Mouse (Mus musculus): ENCODE data around the gene Gm45785.
A peak's percentile ranks its signal among the peaks of the same experiment; 100 is the strongest.

Gene Gm45785

GRCm38 (mm10) chr7:140857550-140858505 is 1.7 kb upstream of the Gm45785 start, which contains the start of gene Bet1l:
TSS of gene Bet1l (minus strand) at chr7:140857577.
- no peak for DNase-seq

- DNase-seq: peak; percentile 91
These were observed 836 bp upstream of the Gm45785 start, which contains the start of gene Ric8a for GRCm38 (mm10) chr7:140856785-140857549. TSS of gene Ric8a (plus strand) at chr7:140856957.

- no peak for DNase-seq
These were observed 950 bp downstream of the Gm45785 start for GRCm38 (mm10) chr7:140855181-140855580.

GRCm38 (mm10) chr7:140854483-140854882 is 1.6 kb downstream of the Gm45785 start:
- DNase-seq: no peak

GRCm38 (mm10) chr7:140853386-140853785 is 2.7 kb downstream of the Gm45785 start:
- no peak for DNase-seq

GRCm38 (mm10) chr7:140851916-140852315 is 4.2 kb downstream of the Gm45785 start:
- no peak for DNase-seq

GRCm38 (mm10) chr7:140848591-140848990 is 7.5 kb downstream of the Gm45785 start:
- no peak for DNase-seq

- peak; percentile 46 for DNase-seq
These were observed 8.2 kb downstream of the Gm45785 start, which contains the start of gene Odf3 for GRCm38 (mm10) chr7:140847755-140848580. TSS of gene Odf3 (plus strand) at chr7:140847805.

- DNase-seq: no peak
These were observed 9.5 kb downstream of the Gm45785 start for GRCm38 (mm10) chr7:140846676-140847075.

- DNase-seq: no peak
These were observed 10.4 kb downstream of the Gm45785 start for GRCm38 (mm10) chr7:140845683-140846082.

- peak; percentile 98 for DNase-seq
These were observed 11.0 kb downstream of the Gm45785 start, which contains the start of gene Scgb1c1 for GRCm38 (mm10) chr7:140844905-140845665. TSS of gene Scgb1c1 (plus strand) at chr7:140845547.

- DNase-seq: no peak
These were observed 12.3 kb downstream of the Gm45785 start for GRCm38 (mm10) chr7:140843806-140844205.

GRCm38 (mm10) chr7:140840750-140841735 is 15.1 kb downstream of the Gm45785 start:
- DNase-seq: no peak

GRCm38 (mm10) chr7:140839556-140839955 is 16.6 kb downstream of the Gm45785 start:
- DNase-seq: no peak

- no peak for DNase-seq
These were observed 19.7 kb downstream of the Gm45785 start for GRCm38 (mm10) chr7:140836243-140837115.

GRCm38 (mm10) chr7:140835758-140836087 is 20.4 kb downstream of the Gm45785 start:
- DNase-seq: no peak

- peak; percentile 31 for DNase-seq
These were observed 21.0 kb downstream of the Gm45785 start, which contains the start of gene Urah for GRCm38 (mm10) chr7:140834968-140835757. TSS of gene Urah (plus strand) at chr7:140835018.

GRCm38 (mm10) chr7:140833341-140833740 is 22.8 kb downstream of the Gm45785 start:
- no peak for DNase-seq

Measured in lung, postnatal 14 days (tissue).